Mouse (Mus musculus) heart, postnatal 0 days (tissue): ENCODE measurements around the gene Kcna7. TPM values are rescaled to one million over a fixed set of nuclear protein-coding genes. Genes with fewer than 3 reads are reported as not detected.

Source experiments
- ATAC-seq: fragments of 200-750 bp; cut with Nextera tagmentation; 2 replicates; pipeline ENCODE4 v1.8.0; 2017; ENCODE audit warnings: low read depth, moderate number of reproducible peaks, moderate library complexity; ENCODE audit not compliant: insufficient read depth
- DNase-seq: peaks from one replicate; pipeline ENCODE4 v3.0.0-alpha.2; 2016; ENCODE audit warnings: low spot score
- H3K27ac ChIP-seq: fragments of 300-500 bp; sonication (generic); 2 replicates; pipeline ENCODE4 v1.5.1; 2014; ENCODE audit warnings: low read depth, mild to moderate bottlenecking
- H3K27me3 ChIP-seq: fragments of 300-500 bp; sonication (generic); 2 replicates; pipeline ENCODE4 v1.6.1; 2014; ENCODE audit warnings: low read length, mixed read lengths; ENCODE audit not compliant: control insufficient read depth, insufficient read depth
- H3K36me3 ChIP-seq: fragments of 300-500 bp; sonication (generic); replicated peaks from 2 replicates; pipeline ENCODE4 v1.6.1; 2014; ENCODE audit warnings: low read length, mixed read lengths; ENCODE audit not compliant: control insufficient read depth, insufficient read depth
- H3K4me1 ChIP-seq: fragments of 300-500 bp; sonication (generic); 2 replicates; pipeline ENCODE4 v1.6.1; 2014; ENCODE audit warnings: antibody characterized with exemption; ENCODE audit not compliant: control insufficient read depth, insufficient read depth
- H3K4me2 ChIP-seq: fragments of 300-500 bp; sonication (generic); 2 replicates; pipeline ENCODE4 v1.6.1; 2014; ENCODE audit warnings: low read depth, mild to moderate bottlenecking, low read length, moderate library complexity
- H3K4me3 ChIP-seq: fragments of 300-500 bp; sonication (generic); 2 replicates; pipeline ENCODE4 v1.5.1; 2014; ENCODE audit warnings: low read depth, low read length
- H3K9ac ChIP-seq: fragments of 300-500 bp; sonication (generic); replicated peaks from 2 replicates; pipeline ENCODE4 v1.6.1; 2014; ENCODE audit warnings: low read depth, low read length, mixed read lengths
- H3K9me3 ChIP-seq: fragments of 300-500 bp; sonication (generic); replicated peaks from 2 replicates; pipeline ENCODE4 v1.6.1; 2016; ENCODE audit warnings: low read length; ENCODE audit not compliant: control insufficient read depth
- CTCF ChIP-seq: IDR thresholded peaks from 2 replicates; pipeline ENCODE4 v1.5.1; 2016; ENCODE audit warnings: antibody characterized with exemption, control low read depth, low read depth
- EP300 ChIP-seq: IDR thresholded peaks from 2 replicates; pipeline ENCODE4 v1.6.1; 2016; ENCODE audit warnings: antibody characterized with exemption, low read depth
- WGBS: fragments of 180-500 bp; shearing (Covaris S2); extraction: QIAGEN DNeasy Blood & Tissue Kit; methylation state at CpG from one replicate; pipeline ENCODE4 v1.1.7; 2014; 5-methylcytosine and 5-hydroxymethylcytosine counted together
- polyA plus RNA-seq: library from polyadenylated mRNA; unstranded; fragments of >200 nt; fragmentation: Nextera tagmentation; extraction: Ambion mirVana; gene quantifications from 2 replicates; pipeline ENCODE4 v1.2.1, GENCODE M21; 2015
- total RNA-seq: library from RNA; depleted of rRNA; stranded (reverse); fragments of >200 nt; gene quantifications from 2 replicates; pipeline ENCODE4 v1.2.3, GENCODE M21; 2014; ENCODE audit warnings: low replicate concordance

Kcna7 gene
- total and polyA plus RNA-seq, 2 experiments from 2014 or later = 0.42 to 1.4 TPM

- H3K4me2 ChIP-seq = no peak overlapping the region
- DNase-seq (no peak), ATAC-seq (no peak)
- H3K27me3 ChIP-seq = peaks cover 69% of the 10 kb centered on the region
- WGBS = 9% methylated on average over 13 of the region's 13 CpGs
- peaks cover 19% of the 10 kb centered on the region for H3K4me1 ChIP-seq
- TF ChIP-seq EP300 (no peak), CTCF (no peak)
- H3K27ac ChIP-seq = no peak overlapping the region
- no peaks in the 10 kb centered on the region for H3K36me3 ChIP-seq
- no peak overlapping the region for H3K9ac ChIP-seq
- H3K4me3 ChIP-seq = no peak overlapping the region
- H3K9me3 ChIP-seq = no peaks in the 10 kb centered on the region
Measured at GRCm38 (mm10) chr7:45362801-45363200, 42.7 kb upstream of the Kcna7 start.

- TF ChIP-seq EP300 = no peak
- TF ChIP-seq CTCF = no peak
- no peak overlapping the region for H3K9ac ChIP-seq
- no peaks in the 10 kb centered on the region for H3K9me3 ChIP-seq
- no peak overlapping the region for H3K4me3 ChIP-seq
- H3K4me1 ChIP-seq = peaks cover 21% of the 10 kb centered on the region
- WGBS = 56% methylated on average over 2 of the region's 2 CpGs
- ATAC-seq (no peak), DNase-seq (no peak)
- no peak overlapping the region for H3K4me2 ChIP-seq
- peaks cover 79% of the 10 kb centered on the region for H3K27me3 ChIP-seq
- H3K36me3 ChIP-seq = no peaks in the 10 kb centered on the region
- no peak overlapping the region for H3K27ac ChIP-seq
Measured at GRCm38 (mm10) chr7:45363983-45364382, 41.5 kb upstream of the Kcna7 start.

GRCm38 (mm10) chr7:45365742-45366651 is 39.5 kb upstream of the Kcna7 start:
- Histone ChIP-seq H3K27ac (no peak overlapping the region), H3K4me3 (peak overlapping the region; percentile 57), H3K4me2 (peak overlapping the region; percentile 97), H3K4me1 (peaks cover 32% of the 10 kb centered on the region), H3K27me3 (peaks cover 74% of the 10 kb centered on the region), H3K9me3 (no peaks in the 10 kb centered on the region), H3K36me3 (no peaks in the 10 kb centered on the region), H3K9ac (peak overlapping the region; percentile 38)
- WGBS = 6% methylated on average over 35 of the region's 35 CpGs
- DNase-seq (peak; percentile 30), ATAC-seq (no peak)
- TF ChIP-seq EP300 = no peak
- TF ChIP-seq CTCF = 0 out of 2 replicates have a peak, but pooled peaks have one; percentile 10

- Histone ChIP-seq H3K36me3 (no peaks in the 10 kb centered on the region), H3K4me1 (peaks cover 30% of the 10 kb centered on the region), H3K27ac (peak within 1 kb of the TSS; percentile 37; the same call in 1 of the 2 replicates), H3K4me2 (peak within 1 kb of the TSS; percentile 97), H3K4me3 (peak within 1 kb of the TSS; percentile 57), H3K9ac (peak within 1 kb of the TSS; percentile 38), H3K27me3 (peaks cover 68% of the 10 kb centered on the region), H3K9me3 (no peaks in the 10 kb centered on the region)
- 2% methylated on average over 17 of the region's 26 CpGs for WGBS
- ATAC-seq (no peak), DNase-seq (no peak)
- no peak for TF ChIP-seq CTCF
- TF ChIP-seq EP300 = no peak
Measured at GRCm38 (mm10) chr7:45366652-45367019, 38.8 kb upstream of the Kcna7 start, which contains the start of gene Ppfia3. Gene Ppfia3 (minus strand): TSS chr7:45367019.

GRCm38 (mm10) chr7:45367020-45367880 is 38.2 kb upstream of the Kcna7 start:
- ATAC-seq (peak; percentile 93), DNase-seq (peak; percentile 95)
- Histone ChIP-seq H3K9ac (peak overlapping the region; percentile 38), H3K4me3 (peak overlapping the region; percentile 57), H3K4me2 (peak overlapping the region; percentile 97), H3K27ac (peak overlapping the region; percentile 37; the same call in 1 of the 2 replicates), H3K27me3 (peaks cover 62% of the 10 kb centered on the region), H3K9me3 (no peaks in the 10 kb centered on the region), H3K4me1 (peaks cover 27% of the 10 kb centered on the region), H3K36me3 (no peaks in the 10 kb centered on the region)
- under 1% methylated on average over 69 of the region's 70 CpGs for WGBS
- TF ChIP-seq CTCF = peak; percentile 50
- no peak for TF ChIP-seq EP300
